Mouse (Mus musculus): ENCODE measurements at regions not wholly inside any gene's neighbourhood (a gene's known extent, or its start where the extent isn't known, plus 50 kb on each side); places are given as distances from the start of the nearest gene placed in this dataset.

DNA sequence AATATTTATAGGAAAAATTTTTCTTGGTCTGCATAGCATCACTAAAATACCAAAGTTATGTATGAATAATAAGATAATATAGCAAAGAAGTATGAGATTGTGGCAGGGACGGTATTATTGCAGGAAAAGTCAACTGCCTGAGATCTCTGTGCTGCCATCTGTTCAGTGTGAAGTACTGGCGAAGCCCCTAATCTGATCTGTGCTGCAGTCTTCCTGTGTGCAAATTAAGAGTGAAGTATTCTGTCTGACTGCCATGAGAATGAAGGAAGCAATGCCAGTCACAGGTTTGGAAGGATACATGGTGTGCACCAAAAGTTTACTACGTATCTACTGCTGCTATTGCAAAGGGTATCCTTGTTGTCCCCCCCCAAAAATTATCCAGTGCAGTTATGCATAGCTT lies 501.5 kb downstream of the Rab28 start:
- no peak for DNase-seq (ENCODE audit: low spot score in 2 of 2)

DNA sequence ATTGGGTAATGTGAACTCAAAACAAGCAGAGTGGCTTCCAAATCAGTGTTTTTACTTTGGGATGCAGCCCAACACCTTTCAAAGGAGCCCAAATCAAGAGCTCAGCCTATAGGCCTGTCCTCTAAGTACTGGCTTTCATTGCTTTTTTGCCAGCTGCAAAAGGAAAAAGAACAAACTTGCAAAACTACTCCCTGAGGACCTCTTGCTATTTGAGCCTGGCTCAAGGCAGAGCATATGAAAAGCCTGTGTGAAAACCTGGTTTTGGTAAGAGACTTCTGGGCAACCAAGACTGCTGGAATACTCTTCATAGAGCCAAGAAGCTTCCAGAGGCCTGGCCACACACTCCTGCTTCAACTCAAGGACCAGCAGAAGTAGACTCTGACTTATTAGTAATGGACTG lies 503.5 kb downstream of the Rab28 start:
- peak in 1 of 2 experiments; percentile 6 for DNase-seq (ENCODE audit: low spot score in 2 of 2)

GRCm38 (mm10) chr5:41187193-41187592 lies 520.8 kb downstream of the Rab28 start:
- DNase-seq (ENCODE audit: low spot score in 2 of 2): no peak

GRCm38 (mm10) chr5:41177220-41177619 lies 530.7 kb downstream of the Rab28 start:
- DNase-seq (ENCODE audit: low spot score in 2 of 2): no peak

GRCm38 (mm10) chr5:41165870-41166626 lies 541.9 kb downstream of the Rab28 start:
- no peak for DNase-seq (ENCODE audit: low spot score in 2 of 2)

GRCm38 (mm10) chr5:41125050-41125449 lies 582.9 kb downstream of the Rab28 start:
- no peak for DNase-seq (ENCODE audit: low spot score in 2 of 2)

- DNase-seq (ENCODE audit: low spot score in 2 of 2): no peak
Measured at GRCm38 (mm10) chr5:41117658-41118057, 590.3 kb downstream of the Rab28 start.

GRCm38 (mm10) chr5:41087773-41088172 lies 620.2 kb downstream of the Rab28 start:
- DNase-seq (ENCODE audit: low spot score in 2 of 2): no peak

DNA sequence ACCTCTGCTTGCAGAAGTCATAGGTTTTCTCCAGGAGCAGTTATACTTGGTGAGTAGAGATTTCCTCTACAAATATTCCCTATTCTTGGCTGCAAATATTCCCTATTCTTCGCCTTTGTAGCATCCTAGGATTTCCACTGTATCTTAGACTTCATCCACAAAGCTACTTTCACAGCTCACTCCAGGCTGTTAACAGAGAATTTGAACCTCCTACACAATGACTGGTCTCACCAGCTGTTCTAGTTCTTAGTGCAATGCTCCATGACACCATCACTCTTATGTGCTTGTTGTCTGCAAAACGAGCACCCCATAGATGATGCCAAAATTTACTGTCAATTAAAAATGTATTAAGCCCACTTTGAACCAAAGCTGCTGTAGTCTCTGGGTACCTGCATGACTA lies 631.5 kb downstream of the Rab28 start:
- no peak for DNase-seq (ENCODE audit: low spot score in 2 of 2)

GRCm38 (mm10) chr5:41061646-41062045 lies 646.3 kb downstream of the Rab28 start:
- DNase-seq (ENCODE audit: low spot score in 2 of 2): no peak

GRCm38 (mm10) chr5:41061222-41061621 lies 646.7 kb downstream of the Rab28 start:
- DNase-seq (ENCODE audit: low spot score in 2 of 2): no peak

DNA sequence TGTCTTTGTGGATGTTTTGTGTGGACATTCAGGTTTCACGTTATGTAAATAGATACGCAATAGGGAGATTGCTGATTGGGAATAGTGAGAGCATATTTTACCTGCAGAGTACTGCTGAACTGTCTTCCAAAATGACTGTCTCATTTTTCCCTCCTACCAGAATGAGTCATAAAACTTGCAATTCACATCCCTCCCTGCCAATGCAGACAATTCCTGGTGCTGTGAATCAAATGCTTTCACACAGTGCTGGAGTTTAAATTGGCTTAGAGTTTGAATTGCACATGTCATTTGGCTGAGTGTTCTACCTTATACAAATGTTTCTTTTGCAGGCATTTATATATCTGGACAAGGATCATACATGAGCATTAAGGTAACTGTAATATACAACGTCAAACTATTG lies 649.9 kb downstream of the Rab28 start:
- no peak for DNase-seq (ENCODE audit: low spot score in 2 of 2)

GRCm38 (mm10) chr5:41051948-41052347 lies 656.0 kb downstream of the Rab28 start:
- no peak for DNase-seq (ENCODE audit: low spot score in 2 of 2)

DNA sequence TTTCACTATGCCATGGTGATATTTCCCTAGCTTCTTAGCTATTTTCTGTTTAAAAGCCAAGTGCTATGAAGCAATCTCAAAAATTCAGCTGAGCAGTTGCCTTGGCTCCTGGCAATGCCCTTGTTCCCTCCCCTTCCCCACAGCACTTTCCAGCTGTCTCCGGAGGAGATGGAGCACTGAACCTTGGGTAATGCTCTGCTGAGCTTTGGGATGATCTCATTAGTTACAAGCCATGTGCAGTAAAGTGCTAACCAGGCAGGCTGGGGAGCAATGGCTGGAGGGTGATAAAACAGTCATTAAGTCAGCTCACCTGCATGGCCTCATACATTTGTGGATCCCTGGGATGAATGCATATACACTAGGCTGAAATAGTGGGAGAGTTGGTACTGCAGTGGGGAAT lies 659.4 kb downstream of the Rab28 start:
- peak in 1 of 2 experiments; percentile 15 for DNase-seq (ENCODE audit: low spot score in 2 of 2)

DNA sequence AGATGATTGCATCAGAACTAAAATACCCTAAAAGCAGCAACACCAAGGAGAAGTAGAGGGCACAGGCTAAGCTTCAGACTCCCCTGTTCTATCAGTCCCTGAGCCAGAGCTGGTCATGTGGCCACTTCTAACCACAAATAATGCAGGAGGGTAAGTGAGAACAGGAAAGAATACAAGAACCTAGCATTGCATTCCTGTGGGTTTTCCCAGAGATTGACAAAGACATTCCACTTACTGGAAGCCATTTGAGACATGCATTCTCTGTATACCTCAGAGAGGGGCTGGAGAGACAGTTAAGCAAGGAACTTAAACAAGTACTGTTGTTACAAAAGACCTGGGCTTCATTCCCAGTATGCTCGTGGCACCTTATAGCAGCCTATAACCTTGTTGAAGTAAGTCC lies 662.7 kb downstream of the Rab28 start:
- DNase-seq (ENCODE audit: low spot score in 2 of 2): no peak

- peak; percentile 29 to 57 for DNase-seq (ENCODE audit: low spot score in 2 of 2)
Measured at GRCm38 (mm10) chr5:41044465-41044864, 663.5 kb downstream of the Rab28 start.

GRCm38 (mm10) chr5:41038790-41039189 lies 669.2 kb downstream of the Rab28 start:
- DNase-seq (ENCODE audit: low spot score in 2 of 2): no peak

DNA sequence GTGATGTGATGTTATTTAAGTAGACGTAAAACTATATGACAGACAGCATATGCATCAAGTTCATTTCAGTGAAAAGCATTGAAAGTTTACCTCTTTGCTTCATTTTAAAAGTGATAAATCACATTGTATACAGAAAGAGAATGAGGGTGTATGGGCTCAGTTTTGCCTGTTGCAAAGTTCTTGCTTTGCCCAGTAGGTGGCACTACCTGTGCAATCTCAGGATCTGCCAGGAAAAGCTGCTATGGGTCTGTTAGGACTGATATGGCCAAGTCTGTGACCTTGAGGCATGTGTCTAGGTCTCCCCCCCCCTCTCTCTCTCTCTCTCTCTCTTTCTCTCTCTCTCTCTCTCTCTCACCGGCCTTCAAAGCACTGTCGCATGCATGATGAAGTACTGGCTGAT lies 701.3 kb downstream of the Rab28 start:
- peak in 1 of 2 experiments; percentile 7 for DNase-seq (ENCODE audit: low spot score in 2 of 2)

GRCm38 (mm10) chr5:40986562-40986961 lies 721.4 kb downstream of the Rab28 start:
- no peak for DNase-seq (ENCODE audit: low spot score in 2 of 2)

DNA sequence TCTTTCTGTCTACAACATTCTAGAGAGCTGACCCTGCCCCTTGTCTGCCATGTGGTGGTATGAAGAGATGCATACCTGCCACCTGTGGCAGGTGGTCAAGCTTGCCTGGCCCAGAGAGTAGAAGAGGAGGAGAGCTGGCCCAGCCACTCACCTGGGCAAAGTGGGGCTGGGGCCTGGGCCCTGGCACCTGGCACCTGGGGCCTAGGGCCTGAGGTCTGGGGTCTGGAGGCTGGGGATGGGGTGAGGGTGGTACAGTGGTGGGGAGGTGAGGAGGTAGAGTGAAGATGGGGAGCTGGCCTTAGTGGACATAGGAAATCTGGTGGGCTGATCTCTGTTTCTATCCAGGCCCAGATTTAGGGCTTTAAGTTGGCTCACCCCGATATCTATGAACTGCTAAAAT lies 733.1 kb downstream of the Rab28 start:
- no peak for DNase-seq (ENCODE audit: low spot score in 2 of 2)

DNA sequence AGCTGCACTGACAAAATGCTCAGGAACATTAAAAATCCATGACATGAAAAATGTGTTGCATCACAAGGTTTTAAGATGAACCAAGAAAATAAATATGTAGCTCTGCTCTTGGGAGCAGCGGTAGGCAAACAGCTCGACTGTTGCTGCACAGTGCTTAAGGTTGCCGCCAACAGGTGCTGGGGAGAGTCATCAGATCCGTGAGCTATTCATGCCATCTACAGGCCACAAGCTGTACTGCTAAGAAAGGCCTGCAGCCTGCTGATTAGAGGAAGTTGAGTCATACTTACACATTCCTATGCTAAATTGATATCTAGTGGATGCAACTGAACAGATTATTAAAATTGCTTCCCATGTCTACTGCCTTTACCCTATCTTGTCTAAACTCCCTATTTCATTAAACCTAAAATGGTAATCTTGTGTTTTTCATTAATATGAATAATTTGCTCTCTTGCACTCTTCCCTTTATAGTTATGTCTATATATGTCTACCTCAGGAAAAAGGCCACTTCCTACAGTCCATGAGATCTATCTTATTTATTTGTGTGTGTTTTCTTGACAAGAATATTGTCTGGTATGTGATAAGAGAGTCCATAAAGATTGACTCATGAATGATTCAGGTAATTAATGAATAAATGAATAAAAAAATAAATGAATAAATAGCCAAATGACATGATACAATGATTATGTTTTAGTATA lies 754.9 kb downstream of the Rab28 start:
- DNase-seq (ENCODE audit: low spot score in 2 of 2): peak; percentile 20 to 47

DNA sequence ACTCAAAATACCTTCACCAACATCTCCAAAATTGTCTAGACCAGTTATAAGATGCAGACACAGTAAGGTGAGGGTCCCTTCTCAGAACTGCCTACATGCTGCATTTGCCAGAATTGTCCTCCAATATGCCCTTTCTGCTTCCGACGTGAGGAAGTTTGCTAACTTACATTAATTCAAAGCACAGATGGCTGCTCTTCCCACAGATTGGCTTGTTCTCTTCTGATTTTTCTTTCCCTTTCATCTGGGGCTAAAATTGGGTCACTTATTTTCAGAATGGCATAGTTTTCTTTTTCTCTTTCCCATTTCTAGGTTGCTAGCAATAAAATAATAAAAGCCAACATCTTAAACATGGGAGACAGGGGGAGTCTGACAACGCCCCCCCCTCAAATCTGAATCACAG lies 778.8 kb downstream of the Rab28 start:
- DNase-seq (ENCODE audit: low spot score in 2 of 2): no peak

- no peak for DNase-seq (ENCODE audit: low spot score in 2 of 2)
Measured at GRCm38 (mm10) chr5:40920920-40921319, 787.0 kb downstream of the Rab28 start.

Data from urinary bladder, postnatal 36 days (tissue).